Mouse (Mus musculus): Measurements from ENCODE around the gene Pcgf6. TPM values are rescaled to one million over a fixed set of nuclear protein-coding genes. Genes with fewer than 3 reads are reported as not detected.
"Not testable (repeated sequence)": the region's sequence is repeated elsewhere in the genome, so short reads cannot be mapped to it uniquely, and the experiment has no call there.

Gene Pcgf6
- polyA plus RNA-seq, 1 experiment, result 4.8 TPM

GRCm38 (mm10) chr19:47003742-47004511, 46.8 kb downstream of the Pcgf6 start:
- Histone ChIP-seq H3K27ac (ENCODE audit: insufficient read depth, low read length) (no peak overlapping the region), H3K4me3 (ENCODE audit: extremely low read depth, insufficient read depth, insufficient read length) (no peak overlapping the region), H3K4me1 (ENCODE audit: control insufficient read depth, insufficient read depth, insufficient read length) (no peaks in the 10 kb centered on the region), H3K27me3 (ENCODE audit: control insufficient read depth, insufficient read depth, low read length) (no peaks in the 10 kb centered on the region; the same call in 1 of the 2 replicates), H3K36me3 (ENCODE audit: control insufficient read depth, insufficient read depth, low read length) (no peaks in the 10 kb centered on the region)
- WGBS, result 57% methylated on average over 6 of the region's 6 CpGs
- TF ChIP-seq POLR2A (IDR thresholded peaks at IDR 0.05; ENCODE audit: low read depth, low read length) (no peak), CTCF (IDR thresholded peaks at IDR 0.05; ENCODE audit: extremely low read depth, insufficient read depth, insufficient read length, insufficient replicate concordance) (no peak)
- DNase-seq (ENCODE audit: low read depth in 1 of 2, low spot score in 2 of 2), result no peak

GRCm38 (mm10) chr19:47000357-47000756, 50.3 kb downstream of the Pcgf6 start:
- not testable (repeated sequence) for H3K36me3 ChIP-seq (ENCODE audit: control insufficient read depth, insufficient read depth, low read length); H3K4me3 ChIP-seq (ENCODE audit: extremely low read depth, insufficient read depth, insufficient read length); DNase-seq (ENCODE audit: low read depth in 1 of 2, low spot score in 2 of 2); H3K27ac ChIP-seq (ENCODE audit: insufficient read depth, low read length); H3K27me3 ChIP-seq (ENCODE audit: control insufficient read depth, insufficient read depth, low read length); H3K4me1 ChIP-seq (ENCODE audit: control insufficient read depth, insufficient read depth, insufficient read length)
- 81% methylated on average over 3 of the region's 3 CpGs for WGBS

- no peaks in the 10 kb centered on the region for H3K36me3 ChIP-seq (ENCODE audit: control insufficient read depth, insufficient read depth, low read length)
- no peak overlapping the region for H3K27ac ChIP-seq (ENCODE audit: insufficient read depth, low read length)
- no peak overlapping the region for H3K4me3 ChIP-seq (ENCODE audit: extremely low read depth, insufficient read depth, insufficient read length)
- 74% methylated on average over 6 of the region's 6 CpGs for WGBS
- no peak for TF ChIP-seq POLR2A (IDR thresholded peaks at IDR 0.05; ENCODE audit: low read depth, low read length)
- TF ChIP-seq CTCF (IDR thresholded peaks at IDR 0.05; ENCODE audit: extremely low read depth, insufficient read depth, insufficient read length, insufficient replicate concordance), result no peak
- no peaks in the 10 kb centered on the region for H3K4me1 ChIP-seq (ENCODE audit: control insufficient read depth, insufficient read depth, insufficient read length)
- DNase-seq (ENCODE audit: low read depth in 1 of 2, low spot score in 2 of 2), result no peak
- no peaks in the 10 kb centered on the region for H3K27me3 ChIP-seq (ENCODE audit: control insufficient read depth, insufficient read depth, low read length)
Observed at GRCm38 (mm10) chr19:46999753-47000152, 51.0 kb downstream of the Pcgf6 start.

- Histone ChIP-seq H3K27ac (ENCODE audit: insufficient read depth, low read length) (no peak overlapping the region), H3K36me3 (ENCODE audit: control insufficient read depth, insufficient read depth, low read length) (no peaks in the 10 kb centered on the region), H3K4me3 (ENCODE audit: extremely low read depth, insufficient read depth, insufficient read length) (no peak overlapping the region), H3K27me3 (ENCODE audit: control insufficient read depth, insufficient read depth, low read length) (no peaks in the 10 kb centered on the region), H3K4me1 (ENCODE audit: control insufficient read depth, insufficient read depth, insufficient read length) (no peaks in the 10 kb centered on the region)
- no peak for DNase-seq (ENCODE audit: low read depth in 1 of 2, low spot score in 2 of 2)
- TF ChIP-seq CTCF (IDR thresholded peaks at IDR 0.05; ENCODE audit: extremely low read depth, insufficient read depth, insufficient read length, insufficient replicate concordance) (no peak), POLR2A (IDR thresholded peaks at IDR 0.05; ENCODE audit: low read depth, low read length) (no peak)
- 78% methylated on average over 4 of the region's 4 CpGs for WGBS
Observed at GRCm38 (mm10) chr19:46998953-46999352, 51.8 kb downstream of the Pcgf6 start.

GRCm38 (mm10) chr19:46998168-46998870, 52.4 kb downstream of the Pcgf6 start:
- no peak overlapping the region for H3K4me3 ChIP-seq (ENCODE audit: extremely low read depth, insufficient read depth, insufficient read length)
- no peak for TF ChIP-seq POLR2A (IDR thresholded peaks at IDR 0.05; ENCODE audit: low read depth, low read length)
- TF ChIP-seq CTCF (IDR thresholded peaks at IDR 0.05; ENCODE audit: extremely low read depth, insufficient read depth, insufficient read length, insufficient replicate concordance), result no peak
- 76% methylated on average over 8 of the region's 8 CpGs for WGBS
- no peaks in the 10 kb centered on the region for H3K36me3 ChIP-seq (ENCODE audit: control insufficient read depth, insufficient read depth, low read length)
- H3K27me3 ChIP-seq (ENCODE audit: control insufficient read depth, insufficient read depth, low read length), result no peaks in the 10 kb centered on the region
- no peak overlapping the region for H3K27ac ChIP-seq (ENCODE audit: insufficient read depth, low read length)
- DNase-seq (ENCODE audit: low read depth in 1 of 2, low spot score in 2 of 2), result no peak
- no peaks in the 10 kb centered on the region for H3K4me1 ChIP-seq (ENCODE audit: control insufficient read depth, insufficient read depth, insufficient read length)

GRCm38 (mm10) chr19:46996095-46996494, 54.6 kb downstream of the Pcgf6 start:
- Histone ChIP-seq H3K27me3 (ENCODE audit: control insufficient read depth, insufficient read depth, low read length) (no peaks in the 10 kb centered on the region), H3K4me3 (ENCODE audit: extremely low read depth, insufficient read depth, insufficient read length) (no peak overlapping the region), H3K27ac (ENCODE audit: insufficient read depth, low read length) (no peak overlapping the region), H3K36me3 (ENCODE audit: control insufficient read depth, insufficient read depth, low read length) (no peaks in the 10 kb centered on the region), H3K4me1 (ENCODE audit: control insufficient read depth, insufficient read depth, insufficient read length) (no peaks in the 10 kb centered on the region)
- TF ChIP-seq CTCF (IDR thresholded peaks at IDR 0.05; ENCODE audit: extremely low read depth, insufficient read depth, insufficient read length, insufficient replicate concordance), result no peak
- TF ChIP-seq POLR2A (IDR thresholded peaks at IDR 0.05; ENCODE audit: low read depth, low read length), result no peak
- DNase-seq (ENCODE audit: low read depth in 1 of 2, low spot score in 2 of 2), result no peak
- 85% methylated on average over 9 of the region's 9 CpGs for WGBS

- DNase-seq (ENCODE audit: low read depth in 1 of 2, low spot score in 2 of 2); H3K27me3 ChIP-seq (ENCODE audit: control insufficient read depth, insufficient read depth, low read length); H3K27ac ChIP-seq (ENCODE audit: insufficient read depth, low read length); H3K4me3 ChIP-seq (ENCODE audit: extremely low read depth, insufficient read depth, insufficient read length); H3K4me1 ChIP-seq (ENCODE audit: control insufficient read depth, insufficient read depth, insufficient read length); H3K36me3 ChIP-seq (ENCODE audit: control insufficient read depth, insufficient read depth, low read length): not testable (repeated sequence)
- WGBS, result 77% methylated on average over 4 of the region's 4 CpGs
Observed at GRCm38 (mm10) chr19:46992329-46992728, 58.4 kb downstream of the Pcgf6 start.
